Mouse (Mus musculus): ENCODE results near the gene Unc93a2.
"Not testable (repeated sequence)": the region's sequence is repeated elsewhere in the genome, so short reads cannot be mapped to it uniquely, and the experiment has no call there.

Unc93a2 gene

GRCm38 (mm10) chr17:7385364-7385763, at the start of gene Unc93a2:
Unc93a2 (minus strand) TSS chr17:7385464.
- DNase-seq (ENCODE audit: inconsistent age in 2 of 2, low spot score in 1 of 2): not testable (repeated sequence)

- not testable (repeated sequence) for DNase-seq (ENCODE audit: inconsistent age in 2 of 2, low spot score in 1 of 2)
Measured at GRCm38 (mm10) chr17:7434121-7434520, 48.9 kb upstream of the Unc93a2 start.

- DNase-seq (ENCODE audit: inconsistent age in 2 of 2, low spot score in 1 of 2): not testable (repeated sequence)
Measured at GRCm38 (mm10) chr17:7430210-7430631, 45.0 kb upstream of the Unc93a2 start.

- peak in 1 of 2 experiments; percentile 59 for DNase-seq (ENCODE audit: inconsistent age in 2 of 2, low spot score in 1 of 2)
Measured at GRCm38 (mm10) chr17:7420191-7420973, 35.1 kb upstream of the Unc93a2 start.

GRCm38 (mm10) chr17:7414601-7415310, 29.5 kb upstream of the Unc93a2 start:
- DNase-seq (ENCODE audit: inconsistent age in 2 of 2, low spot score in 1 of 2): not testable (repeated sequence)

- DNase-seq (ENCODE audit: inconsistent age in 2 of 2, low spot score in 1 of 2): peak; percentile 57 to 74
Measured at GRCm38 (mm10) chr17:7413336-7413735, 28.1 kb upstream of the Unc93a2 start.

GRCm38 (mm10) chr17:7399770-7400169, 14.5 kb upstream of the Unc93a2 start:
- not testable (repeated sequence) for DNase-seq (ENCODE audit: inconsistent age in 2 of 2, low spot score in 1 of 2)

- peak; percentile 45 to 81 for DNase-seq (ENCODE audit: inconsistent age in 2 of 2, low spot score in 1 of 2)
Measured at GRCm38 (mm10) chr17:7398198-7398847, 13.1 kb upstream of the Unc93a2 start.

GRCm38 (mm10) chr17:7397079-7397478, 11.8 kb upstream of the Unc93a2 start:
- DNase-seq (ENCODE audit: inconsistent age in 2 of 2, low spot score in 1 of 2): peak in 1 of 2 experiments; percentile 54

- DNase-seq (ENCODE audit: inconsistent age in 2 of 2, low spot score in 1 of 2): not testable (repeated sequence)
Measured at GRCm38 (mm10) chr17:7396288-7396687, 11.0 kb upstream of the Unc93a2 start.

- DNase-seq (ENCODE audit: inconsistent age in 2 of 2, low spot score in 1 of 2): peak; percentile 49 to 77
Measured at GRCm38 (mm10) chr17:7395671-7396070, 10.4 kb upstream of the Unc93a2 start.

- peak; percentile 70 to 90 for DNase-seq (ENCODE audit: inconsistent age in 2 of 2, low spot score in 1 of 2)
Measured at GRCm38 (mm10) chr17:7395116-7395515, 9.9 kb upstream of the Unc93a2 start.

GRCm38 (mm10) chr17:7389898-7390297, 4.6 kb upstream of the Unc93a2 start:
- peak; percentile 36 to 63 for DNase-seq (ENCODE audit: inconsistent age in 2 of 2, low spot score in 1 of 2)

- DNase-seq (ENCODE audit: inconsistent age in 2 of 2, low spot score in 1 of 2): not testable (repeated sequence)
Measured at GRCm38 (mm10) chr17:7388958-7389356, 3.7 kb upstream of the Unc93a2 start.

GRCm38 (mm10) chr17:7388341-7388957, 3.2 kb upstream of the Unc93a2 start:
- DNase-seq (ENCODE audit: inconsistent age in 2 of 2, low spot score in 1 of 2): not testable (repeated sequence)

- DNase-seq (ENCODE audit: inconsistent age in 2 of 2, low spot score in 1 of 2): not testable (repeated sequence)
Measured at GRCm38 (mm10) chr17:7386016-7386415, 752 bp upstream of the Unc93a2 start.

- DNase-seq (ENCODE audit: inconsistent age in 2 of 2, low spot score in 1 of 2): not testable (repeated sequence)
Measured at GRCm38 (mm10) chr17:7383167-7384143, 1.8 kb downstream of the Unc93a2 start.

GRCm38 (mm10) chr17:7382711-7383110, 2.6 kb downstream of the Unc93a2 start:
- DNase-seq (ENCODE audit: inconsistent age in 2 of 2, low spot score in 1 of 2): not testable (repeated sequence)

GRCm38 (mm10) chr17:7377907-7378306, 7.4 kb downstream of the Unc93a2 start:
- DNase-seq (ENCODE audit: inconsistent age in 2 of 2, low spot score in 1 of 2): not testable (repeated sequence)
